Mouse (Mus musculus): ENCODE data around the gene Mindy3. TPM values are rescaled to one million over a fixed set of nuclear protein-coding genes. Genes with fewer than 3 reads are reported as not detected.

Mindy3 gene
- total and polyA plus RNA-seq, 2 experiments from 2014 or later = 44.1 to 50.1 TPM

- H3K4me1 ChIP-seq (ENCODE audit: insufficient read depth, low read length) = peaks cover 2% of the 10 kb centered on the region; the same call in 1 of the 2 replicates
- H3K27ac ChIP-seq (ENCODE audit: low read depth, low read length) = no peak overlapping the region
- H3K36me3 ChIP-seq (ENCODE audit: insufficient read depth, low read length) = no peaks in the 10 kb centered on the region
- ATAC-seq (ENCODE audit: low FRiP score) (0 out of 2 replicates have a peak, but pooled peaks have one; percentile 42), DNase-seq (ENCODE audit: low spot score) (no peak)
- no peak overlapping the region for H3K4me2 ChIP-seq (ENCODE audit: low read depth, low read length, poor library complexity, severe bottlenecking)
- no peak overlapping the region for H3K9ac ChIP-seq (replicated peaks; ENCODE audit: low read length, poor library complexity, severe bottlenecking)
- TF ChIP-seq CTCF (IDR thresholded peaks at IDR 0.05) = no peak
- H3K27me3 ChIP-seq (ENCODE audit: insufficient read depth, low read length) = no peaks in the 10 kb centered on the region
- 62% methylated on average over 2 of the region's 2 CpGs for WGBS
- H3K9me3 ChIP-seq (ENCODE audit: low read length) = no peaks in the 10 kb centered on the region
- H3K4me3 ChIP-seq (ENCODE audit: low read depth, low read length) = no peak overlapping the region
These were observed 87.3 kb downstream of the Mindy3 start for GRCm38 (mm10) chr2:12331962-12332361.

- no peak overlapping the region for H3K4me3 ChIP-seq (ENCODE audit: low read depth, low read length)
- ATAC-seq (ENCODE audit: low FRiP score) (no peak), DNase-seq (ENCODE audit: low spot score) (no peak)
- WGBS = 45% methylated on average over 2 of the region's 2 CpGs
- H3K27ac ChIP-seq (ENCODE audit: low read depth, low read length) = no peak overlapping the region
- H3K4me1 ChIP-seq (ENCODE audit: insufficient read depth, low read length) = peaks cover 2% of the 10 kb centered on the region; the same call in 1 of the 2 replicates
- H3K27me3 ChIP-seq (ENCODE audit: insufficient read depth, low read length) = no peaks in the 10 kb centered on the region
- H3K36me3 ChIP-seq (ENCODE audit: insufficient read depth, low read length) = no peaks in the 10 kb centered on the region
- H3K4me2 ChIP-seq (ENCODE audit: low read depth, low read length, poor library complexity, severe bottlenecking) = no peak overlapping the region
- no peak overlapping the region for H3K9ac ChIP-seq (replicated peaks; ENCODE audit: low read length, poor library complexity, severe bottlenecking)
- H3K9me3 ChIP-seq (ENCODE audit: low read length) = no peaks in the 10 kb centered on the region
- TF ChIP-seq CTCF (IDR thresholded peaks at IDR 0.05) = no peak
These were observed 89.7 kb downstream of the Mindy3 start for GRCm38 (mm10) chr2:12329620-12330019.

DNA sequence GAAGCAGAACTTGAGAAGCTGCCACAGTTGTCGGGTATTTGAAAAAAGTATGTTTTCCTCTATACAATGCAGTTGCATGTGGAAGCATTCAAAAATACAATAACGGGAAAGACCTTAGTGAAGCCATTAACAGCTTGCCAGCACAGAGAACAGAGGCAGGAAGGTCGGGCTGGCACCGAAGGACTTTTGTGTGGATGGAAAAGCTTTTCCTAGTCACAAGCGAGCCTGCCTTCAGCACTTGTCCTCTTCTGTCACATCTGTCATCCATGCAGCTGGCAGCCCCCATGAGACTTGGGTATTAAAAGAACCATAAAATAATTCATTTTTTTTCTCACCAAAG lies 90.2 kb downstream of the Mindy3 start:
- H3K27ac ChIP-seq (ENCODE audit: low read depth, low read length) = no peak overlapping the region
- no peaks in the 10 kb centered on the region for H3K9me3 ChIP-seq (ENCODE audit: low read length)
- H3K4me1 ChIP-seq (ENCODE audit: insufficient read depth, low read length) = peaks cover 2% of the 10 kb centered on the region; the same call in 1 of the 2 replicates
- H3K4me3 ChIP-seq (ENCODE audit: low read depth, low read length) = no peak overlapping the region
- no peak overlapping the region for H3K9ac ChIP-seq (replicated peaks; ENCODE audit: low read length, poor library complexity, severe bottlenecking)
- ATAC-seq (ENCODE audit: low FRiP score) = no peak
- H3K36me3 ChIP-seq (ENCODE audit: insufficient read depth, low read length) = no peaks in the 10 kb centered on the region
- peak overlapping the region; percentile 15; the same call in 1 of the 2 replicates for H3K4me2 ChIP-seq (ENCODE audit: low read depth, low read length, poor library complexity, severe bottlenecking)
- 20% methylated on average over 5 of the region's 5 CpGs for WGBS
- no peak for TF ChIP-seq CTCF (IDR thresholded peaks at IDR 0.05)
- H3K27me3 ChIP-seq (ENCODE audit: insufficient read depth, low read length) = no peaks in the 10 kb centered on the region
- DNase-seq (ENCODE audit: low spot score) = no peak

- Histone ChIP-seq H3K9ac (replicated peaks; ENCODE audit: low read length, poor library complexity, severe bottlenecking) (no peak overlapping the region), H3K4me2 (ENCODE audit: low read depth, low read length, poor library complexity, severe bottlenecking) (peak overlapping the region; percentile 45; the same call in 1 of the 2 replicates), H3K36me3 (ENCODE audit: insufficient read depth, low read length) (no peaks in the 10 kb centered on the region), H3K27me3 (ENCODE audit: insufficient read depth, low read length) (no peaks in the 10 kb centered on the region), H3K27ac (ENCODE audit: low read depth, low read length) (no peak overlapping the region), H3K4me1 (ENCODE audit: insufficient read depth, low read length) (peaks cover 2% of the 10 kb centered on the region; the same call in 1 of the 2 replicates), H3K4me3 (ENCODE audit: low read depth, low read length) (no peak overlapping the region), H3K9me3 (ENCODE audit: low read length) (no peaks in the 10 kb centered on the region)
- DNase-seq (ENCODE audit: low spot score) = peak; percentile 48
- ATAC-seq (ENCODE audit: low FRiP score) = no peak
- TF ChIP-seq CTCF (IDR thresholded peaks at IDR 0.05) = no peak
- WGBS = 20% methylated on average over 8 of the region's 8 CpGs
These were observed 90.8 kb downstream of the Mindy3 start for GRCm38 (mm10) chr2:12328355-12329067.

DNA sequence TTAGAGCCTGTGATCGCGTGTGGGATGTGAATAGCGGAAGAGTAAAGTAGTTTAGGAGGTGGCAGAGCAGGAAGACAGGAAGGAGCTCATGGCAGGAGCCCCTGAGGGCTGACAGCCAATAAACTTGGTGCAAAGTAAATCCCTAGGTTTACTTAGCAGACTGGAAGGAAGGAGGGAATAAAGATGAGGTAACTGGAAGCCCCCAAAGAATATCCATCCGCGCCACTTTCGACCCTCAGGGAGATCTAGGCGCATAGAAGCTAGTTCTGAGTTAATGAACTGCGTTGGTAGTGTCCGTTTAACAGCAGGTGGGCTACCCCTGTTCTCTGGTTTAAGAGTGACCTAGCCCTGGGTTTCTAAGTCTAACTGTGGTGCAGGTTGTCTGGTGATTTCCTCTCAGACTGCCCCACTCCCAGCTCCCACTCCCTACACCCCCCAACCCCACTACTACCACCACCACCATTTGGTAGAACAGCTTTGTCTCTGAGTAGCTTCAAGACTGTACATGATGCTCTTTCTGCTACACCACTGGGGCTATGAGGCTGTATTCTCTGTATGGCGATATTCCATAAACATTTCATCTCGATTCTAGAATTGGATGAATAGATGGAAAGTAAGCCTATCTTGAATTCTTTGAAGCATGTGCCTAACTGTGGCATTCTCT lies 91.4 kb downstream of the Mindy3 start:
- no peak overlapping the region for H3K9ac ChIP-seq (replicated peaks; ENCODE audit: low read length, poor library complexity, severe bottlenecking)
- no peaks in the 10 kb centered on the region for H3K27me3 ChIP-seq (ENCODE audit: insufficient read depth, low read length)
- no peaks in the 10 kb centered on the region for H3K36me3 ChIP-seq (ENCODE audit: insufficient read depth, low read length)
- H3K9me3 ChIP-seq (ENCODE audit: low read length) = no peaks in the 10 kb centered on the region
- peak overlapping the region; percentile 45 for H3K4me2 ChIP-seq (ENCODE audit: low read depth, low read length, poor library complexity, severe bottlenecking)
- 37% methylated on average over 11 of the region's 11 CpGs for WGBS
- H3K4me1 ChIP-seq (ENCODE audit: insufficient read depth, low read length) = peaks cover 2% of the 10 kb centered on the region; the same call in 1 of the 2 replicates
- no peak for TF ChIP-seq CTCF (IDR thresholded peaks at IDR 0.05)
- peak overlapping the region; percentile 23 for H3K4me3 ChIP-seq (ENCODE audit: low read depth, low read length)
- DNase-seq (ENCODE audit: low spot score) = no peak
- H3K27ac ChIP-seq (ENCODE audit: low read depth, low read length) = no peak overlapping the region
- ATAC-seq (ENCODE audit: low FRiP score) = 0 out of 2 replicates have a peak, but pooled peaks have one; percentile 28

DNA sequence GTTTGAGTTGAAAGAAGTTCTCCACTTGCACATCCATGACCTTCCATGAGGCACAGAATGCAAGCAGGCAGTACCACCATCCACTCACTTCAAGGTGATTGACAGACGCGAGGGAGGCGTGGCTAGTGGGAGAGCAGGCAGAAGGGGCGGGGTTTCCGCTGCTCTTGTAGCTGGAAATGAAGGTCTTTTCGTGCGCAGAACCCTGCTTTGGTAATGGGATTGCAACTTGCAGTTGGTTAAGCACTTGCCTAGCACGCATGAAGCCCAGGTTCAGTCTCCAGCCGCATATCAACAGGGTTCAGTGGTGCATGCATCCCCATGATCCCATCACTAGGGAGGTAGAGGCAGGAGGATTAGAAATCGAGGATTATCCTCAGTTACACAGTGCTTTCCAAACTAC lies 92.1 kb downstream of the Mindy3 start:
- Histone ChIP-seq H3K27ac (ENCODE audit: low read depth, low read length) (no peak overlapping the region), H3K4me1 (ENCODE audit: insufficient read depth, low read length) (peaks cover 2% of the 10 kb centered on the region; the same call in 1 of the 2 replicates), H3K4me2 (ENCODE audit: low read depth, low read length, poor library complexity, severe bottlenecking) (peak overlapping the region; percentile 45), H3K27me3 (ENCODE audit: insufficient read depth, low read length) (no peaks in the 10 kb centered on the region), H3K9ac (replicated peaks; ENCODE audit: low read length, poor library complexity, severe bottlenecking) (no peak overlapping the region), H3K9me3 (ENCODE audit: low read length) (no peaks in the 10 kb centered on the region), H3K36me3 (ENCODE audit: insufficient read depth, low read length) (no peaks in the 10 kb centered on the region), H3K4me3 (ENCODE audit: low read depth, low read length) (peak overlapping the region; percentile 23)
- 17% methylated on average over 10 of the region's 10 CpGs for WGBS
- DNase-seq (ENCODE audit: low spot score) (peak; percentile 47), ATAC-seq (ENCODE audit: low FRiP score) (peak; percentile 57; the same call in 1 of the 2 replicates)
- TF ChIP-seq CTCF (IDR thresholded peaks at IDR 0.05) = no peak
